10 mouse cellular contexts compared by ENCODE assay signal in the genomic region with DNA sequence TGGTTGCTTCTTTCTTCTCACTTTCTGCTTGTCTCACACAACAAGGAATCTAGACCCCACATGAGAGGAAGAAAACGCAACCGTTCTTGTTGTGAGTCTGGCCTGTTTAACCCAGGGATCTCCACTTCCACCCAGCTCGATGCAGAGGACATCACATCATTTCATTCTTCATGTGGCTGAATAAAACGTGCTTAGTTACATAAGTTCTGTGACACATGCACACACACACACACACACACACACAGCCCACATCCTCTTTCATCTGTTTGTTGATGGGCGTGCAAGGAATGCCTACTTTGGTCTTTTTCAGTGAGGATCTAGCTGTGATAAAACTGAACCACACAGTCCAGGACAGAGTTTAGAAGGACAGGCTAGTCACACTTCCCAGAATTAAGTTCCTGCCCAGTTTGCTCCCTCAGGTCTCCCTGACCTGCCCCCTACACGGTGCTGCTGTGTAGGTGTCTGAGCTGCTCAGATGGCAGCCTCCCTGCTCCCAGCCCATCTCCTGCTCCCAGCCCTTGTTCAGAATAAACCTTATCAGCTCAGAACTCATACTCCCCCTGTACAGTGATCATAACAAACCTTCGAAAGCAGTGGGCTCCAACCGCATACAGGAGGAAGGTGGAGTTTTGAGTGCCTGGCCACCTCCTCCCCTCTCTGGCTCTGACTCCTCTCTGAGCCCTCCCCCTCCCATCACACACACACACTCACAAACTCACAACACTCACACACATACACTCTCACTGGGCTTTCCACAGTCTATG. TPM values are rescaled to one million over a fixed set of nuclear protein-coding genes. Genes with fewer than 3 reads are reported as not detected.
A peak's percentile ranks its signal among the peaks of the same experiment; 100 is the strongest.
DNase-seq lines count a peak whose midpoint lies in the region; ATAC-seq and TF ChIP-seq lines count a peak whose summit lies in the region.
"Had no signal": no experiment of that assay in that cellular context is flagged by ENCODE, and none has a peak within 500 bp of the region (broad histone marks: within the 10 kb centered on the region; RNA-seq: fewer than 3 reads in every experiment).

No protein-coding gene starts in this region.

- no peak overlapping the region for H3K9ac ChIP-seq in lung, postnatal 0 days (replicated peaks; ENCODE audit: low read depth)
- H3K9ac ChIP-seq in stomach, embryonic 14.5 days (replicated peaks; ENCODE audit: low read depth, low read length) = no peak overlapping the region

- no peak overlapping the region for H3K27ac ChIP-seq in lung, postnatal 0 days (ENCODE audit: low read length)
- no peak overlapping the region for H3K27ac ChIP-seq in stomach, embryonic 14.5 days (ENCODE audit: low read length)

- no peaks in the 10 kb centered on the region for H3K36me3 ChIP-seq in lung, postnatal 0 days (ENCODE audit: insufficient read depth, low read length)
- H3K36me3 ChIP-seq in stomach, embryonic 14.5 days (ENCODE audit: control insufficient read depth, insufficient read depth, low read length) = no peaks in the 10 kb centered on the region

- 27% methylated on average over 8 of the region's 8 CpGs for WGBS in lung, postnatal 0 days
- WGBS in stomach, embryonic 14.5 days = 32% methylated on average over 8 of the region's 8 CpGs

- no peaks in the 10 kb centered on the region for H3K27me3 ChIP-seq in lung, postnatal 0 days (replicated peaks; ENCODE audit: insufficient read depth, low read length)
- H3K27me3 ChIP-seq in stomach, embryonic 14.5 days (ENCODE audit: control insufficient read depth, insufficient read depth, low read length) = no peaks in the 10 kb centered on the region

- H3K4me3 ChIP-seq in lung, postnatal 0 days (ENCODE audit: low read depth, low read length) = no peak overlapping the region
- H3K4me3 ChIP-seq in stomach, embryonic 14.5 days (ENCODE audit: low read depth, low read length) = no peak overlapping the region

- ATAC-seq in lung, postnatal 0 days = peak; percentile 41; the same call in 1 of the 2 replicates
- ATAC-seq in hematopoietic stem cell, adult 5-6 weeks (replicated peaks in 1 of 2; ENCODE audit: insufficient read depth in 1 of 2, low FRiP score in 2 of 2, low TSS enrichment in 1 of 2, low read depth in 1 of 2, poor library complexity in 2 of 2, severe bottlenecking in 2 of 2) = peak; percentile 21 to 46
- 0 out of 2 replicates have a peak, but pooled peaks have one; percentile 15 for ATAC-seq in stomach, embryonic 14.5 days (ENCODE audit: insufficient number of reproducible peaks, insufficient read depth, low FRiP score, low read depth)

- no peak overlapping the region for H3K4me2 ChIP-seq in lung, postnatal 0 days (replicated peaks; ENCODE audit: low read depth, low read length)
- no peak overlapping the region for H3K4me2 ChIP-seq in stomach, embryonic 14.5 days (replicated peaks; ENCODE audit: low read depth, low read length)

- no peaks in the 10 kb centered on the region for H3K9me3 ChIP-seq in lung, postnatal 0 days (ENCODE audit: low read length)
- H3K9me3 ChIP-seq in stomach, embryonic 14.5 days (ENCODE audit: control insufficient read depth, low read depth, low read length) = no peaks in the 10 kb centered on the region

- TF ChIP-seq EP300 in lung, postnatal 0 days (IDR thresholded peaks at IDR 0.05) = no peak

- H3K4me1 ChIP-seq in lung, postnatal 0 days (ENCODE audit: insufficient read depth, low read depth, low read length) = no peaks in the 10 kb centered on the region
- H3K4me1 ChIP-seq in stomach, embryonic 14.5 days (ENCODE audit: control insufficient read depth, insufficient read depth, low read length) = no peaks in the 10 kb centered on the region

- no peak for TF ChIP-seq CTCF in lung, postnatal 0 days (IDR thresholded peaks at IDR 0.05)

- peak; percentile 21 for DNase-seq in embryo, embryonic 10 days (ENCODE audit: low spot score)
- DNase-seq in embryo, embryonic 10.5 days (ENCODE audit: low spot score) = no peak
- peak; percentile 29 for DNase-seq in lung, postnatal 0 days (ENCODE audit: low spot score)
- no peak for DNase-seq in lung, postnatal 25 days (ENCODE audit: low spot score)
- DNase-seq in left cerebral cortex, adult 11 months (ENCODE audit: low spot score) = no peak
- no peak for DNase-seq in left cerebral cortex, adult 9 months (ENCODE audit: low spot score in 2 of 2)
- DNase-seq: adrenal gland, adult 8-10 months; right cerebral cortex, postnatal 14 days had no signal

RNA-seq across cellular contexts. Expression of gene Egln1, which starts 10.5 kb away (rescaled TPM):
- 7.7 and 8.8 TPM in 2 replicates for polyA plus RNA-seq in lung, postnatal 0 days (2015; fragmentation: Nextera tagmentation; extraction: Ambion mirVana)
- total RNA-seq in hematopoietic stem cell, adult 5-6 weeks (2017) = 18.8 and 24.0 TPM in 2 replicates
- polyA plus RNA-seq in stomach, embryonic 14.5 days (2014; fragmentation: Nextera tagmentation; extraction: Ambion mirVana) = 20.1 and 21.8 TPM in 2 replicates

RNA-seq across cellular contexts. Expression of gene Tsnax, which starts 53.2 kb away (rescaled TPM):
- 60.6 and 63.3 TPM in 2 replicates for polyA plus RNA-seq in lung, postnatal 0 days (2015; fragmentation: Nextera tagmentation; extraction: Ambion mirVana)
- total RNA-seq in hematopoietic stem cell, adult 5-6 weeks (2017) = 63.0 and 71.6 TPM in 2 replicates
- polyA plus RNA-seq in stomach, embryonic 14.5 days (2014; fragmentation: Nextera tagmentation; extraction: Ambion mirVana) = 128 and 132 TPM in 2 replicates

Comparison
In these comparisons a context has a peak if more than half of its experiments do, and no peak if none do; other contexts are left out.
1. DNase-seq: peak in embryo, embryonic 10 days (single experiment) and lung, postnatal 0 days (single experiment); none in embryo, embryonic 10.5 days (single experiment), lung, postnatal 25 days (single experiment), left cerebral cortex, adult 11 months (single experiment) and left cerebral cortex, adult 9 months (0 of 2).
2. Peak in every context shown above with its lines, with median percentiles within 50 percentile points of each other: ATAC-seq.